15 mouse cellular contexts compared by ENCODE assay signal in the genomic region with DNA sequence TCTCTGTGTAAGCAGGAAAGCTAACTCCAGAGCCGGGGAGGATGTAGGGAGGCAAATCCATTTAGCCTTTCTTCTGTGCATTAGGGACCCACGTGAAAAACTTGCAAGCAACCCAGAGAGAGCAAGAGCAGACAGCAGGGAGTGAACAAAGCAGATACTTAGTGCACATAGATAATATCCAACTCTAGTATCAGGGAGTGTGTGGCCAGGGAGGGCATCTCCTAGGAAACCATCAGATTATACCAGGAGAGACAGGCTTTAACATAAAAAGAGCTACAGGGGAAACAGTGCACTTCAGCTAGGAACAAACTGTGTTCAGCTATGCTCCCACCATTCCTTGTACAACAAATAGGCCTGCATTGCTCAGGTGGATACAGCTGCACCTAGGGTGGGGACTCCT.
"Had no signal": no experiment of that assay in that cellular context is flagged by ENCODE, and none has a peak within 500 bp of the region (broad histone marks: within the 10 kb centered on the region; RNA-seq: fewer than 3 reads in every experiment).

No protein-coding gene starts in this region.

- H3K4me1 ChIP-seq: liver, embryonic 13.5 days; lung, embryonic 15.5 days; neural tube, embryonic 12.5 days; stomach, embryonic 15.5 days had no signal

- H3K9ac ChIP-seq: limb, embryonic 12.5 days; liver, embryonic 13.5 days; liver, postnatal 0 days; lung, embryonic 15.5 days; neural tube, embryonic 12.5 days; stomach, embryonic 15.5 days had no signal

- ATAC-seq: liver, postnatal 0 days had no signal

- H3K27ac ChIP-seq: layer of hippocampus, adult 2 months; limb, embryonic 12.5 days; liver, embryonic 13.5 days; lung, embryonic 15.5 days; neural tube, embryonic 12.5 days; stomach, embryonic 15.5 days had no signal

- H3K27me3 ChIP-seq: limb, embryonic 12.5 days; liver, embryonic 13.5 days; lung, embryonic 15.5 days; neural tube, embryonic 12.5 days; stomach, embryonic 15.5 days had no signal

- H3K36me3 ChIP-seq: limb, embryonic 12.5 days; liver, embryonic 13.5 days; lung, embryonic 15.5 days; neural tube, embryonic 12.5 days; stomach, embryonic 15.5 days had no signal

- H3K9me3 ChIP-seq: limb, embryonic 12.5 days; liver, embryonic 13.5 days; lung, embryonic 15.5 days; neural tube, embryonic 12.5 days; stomach, embryonic 15.5 days had no signal

- H3K4me2 ChIP-seq: limb, embryonic 12.5 days; liver, embryonic 13.5 days; lung, embryonic 15.5 days; neural tube, embryonic 12.5 days; stomach, embryonic 15.5 days had no signal

- H3K4me3 ChIP-seq: layer of hippocampus, adult 2 months; limb, embryonic 12.5 days; liver, embryonic 13.5 days; lung, embryonic 15.5 days; neural tube, embryonic 12.5 days; stomach, embryonic 15.5 days had no signal

- DNase-seq: kidney, adult 18-20 months; kidney, postnatal 10 days; kidney, postnatal 4 days; liver; liver, embryonic 13.5 days; liver, postnatal 0 days; right cerebral cortex, postnatal 4 days; spleen, adult 18-20 months; thymus, adult 18-20 months; thymus, postnatal 14 days had no signal
